8 mouse cellular contexts compared by ENCODE assay signal in the genomic region with DNA sequence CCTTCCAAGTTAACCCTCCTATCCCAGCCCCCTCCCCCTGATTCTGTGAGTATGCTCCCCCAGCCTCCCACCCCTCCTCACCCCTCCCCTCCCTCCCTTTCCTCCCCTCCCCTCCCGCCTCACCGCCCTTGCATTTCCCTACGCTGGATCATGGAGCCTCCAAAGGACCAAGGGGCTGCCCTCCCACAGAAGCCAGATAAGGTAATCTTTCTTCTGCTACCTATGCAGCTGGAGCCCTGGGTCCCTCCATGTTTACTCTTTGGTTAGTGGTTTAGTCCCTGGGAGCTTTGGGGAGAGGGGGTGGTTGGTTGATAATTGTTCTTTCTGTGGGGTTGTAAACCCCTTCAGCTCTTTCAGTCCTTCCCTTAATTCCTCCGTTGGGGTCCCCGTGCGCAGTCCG. TPM values are rescaled to one million over a fixed set of nuclear protein-coding genes. Genes with fewer than 3 reads are reported as not detected.
DNase-seq lines count a peak whose midpoint lies in the region; ATAC-seq and TF ChIP-seq lines count a peak whose summit lies in the region.

A gene (plus strand): TSS at position 134 of the 400 bp plus-strand sequence.

- H3K27me3 ChIP-seq in kidney, postnatal 0 days (ENCODE audit: insufficient read depth, low read length) = no peaks in the 10 kb centered on the region
- H3K27me3 ChIP-seq in limb, embryonic 10.5 days (ENCODE audit: low read depth, poor library complexity, severe bottlenecking) = no peaks in the 10 kb centered on the region

- intact Hi-C loops in heart, postnatal 10 days (cut with DNase I) = no loop called here

- no peaks in the 10 kb centered on the region for H3K9me3 ChIP-seq in kidney, postnatal 0 days (replicated peaks; ENCODE audit: low read length)
- no peaks in the 10 kb centered on the region for H3K9me3 ChIP-seq in limb, embryonic 10.5 days (replicated peaks)

- DNase-seq in kidney, postnatal 0 days (ENCODE audit: low spot score) = no peak
- no peak for DNase-seq in kidney, adult 11 months
- peak; percentile 25 for DNase-seq in MN1 (ENCODE audit: low spot score)
- DNase-seq in heart, postnatal 10 days = no peak
- peak; percentile 51 for DNase-seq in limb, embryonic 10.5 days (ENCODE audit: low spot score)
- no peak for DNase-seq in spleen, adult 18-20 months

- peak within 1 kb of the TSS; percentile 41 for H3K4me3 ChIP-seq in kidney, postnatal 0 days (replicated peaks; ENCODE audit: low read depth, low read length)
- H3K4me3 ChIP-seq in limb, embryonic 10.5 days = peak within 1 kb of the TSS; percentile 55

- no peak for TF ChIP-seq CTCF in kidney, postnatal 0 days (IDR thresholded peaks at IDR 0.05; ENCODE audit: low read depth)

- peak within 1 kb of the TSS; percentile 59; the same call in 1 of the 2 replicates for H3K9ac ChIP-seq in kidney, postnatal 0 days (ENCODE audit: low read depth, low read length)

- 29% methylated on average over 7 of the region's 7 CpGs for WGBS in kidney, postnatal 0 days
- 11% methylated on average over 7 of the region's 7 CpGs for WGBS in limb, embryonic 10.5 days

- H3K4me1 ChIP-seq in kidney, postnatal 0 days (replicated peaks; ENCODE audit: insufficient read depth, low read length) = no peaks in the 10 kb centered on the region
- no peaks in the 10 kb centered on the region for H3K4me1 ChIP-seq in limb, embryonic 10.5 days

- H3K4me2 ChIP-seq in kidney, postnatal 0 days (ENCODE audit: low read length) = peak within 1 kb of the TSS; percentile 53

- peak within 1 kb of the TSS; percentile 80 for H3K27ac ChIP-seq in kidney, postnatal 0 days
- peak within 1 kb of the TSS; percentile 87 for H3K27ac ChIP-seq in limb, embryonic 10.5 days

- no peaks in the 10 kb centered on the region for H3K36me3 ChIP-seq in kidney, postnatal 0 days (ENCODE audit: insufficient read depth, low read length)
- H3K36me3 ChIP-seq in limb, embryonic 10.5 days = no peaks in the 10 kb centered on the region

- ATAC-seq in kidney, postnatal 0 days (replicated peaks; ENCODE audit: low FRiP score, low read depth) = peak; percentile 38; the same call in 1 of the 2 replicates
- ATAC-seq in erythroid progenitor cell, adult 5-6 weeks (replicated peaks; ENCODE audit: low FRiP score, poor library complexity, severe bottlenecking) = no peak
- no peak for ATAC-seq in monocyte, adult 5-6 weeks (replicated peaks; ENCODE audit: insufficient number of reproducible peaks, low FRiP score, low TSS enrichment, poor library complexity, severe bottlenecking)

RNA-seq across cellular contexts. Expression of the gene that starts here (rescaled TPM):
- polyA plus RNA-seq in kidney, postnatal 0 days (2015; fragmentation: Nextera tagmentation; extraction: Ambion mirVana) = 86.6 and 88.3 TPM in 2 replicates
- total RNA-seq in erythroid progenitor cell, adult 5-6 weeks (2015; ENCODE audit: low replicate concordance) = 33.5 and 35.7 TPM in 2 replicates
- 14.0 and 16.5 TPM in 2 replicates for total RNA-seq in erythroid progenitor cell, adult 5-6 weeks (2017; ENCODE audit: low replicate concordance)
- 10 to 100 TPM; 84.4 to 85.1 TPM for total RNA-seq in heart, postnatal 10 days (2021)
- polyA plus RNA-seq in limb, embryonic 10.5 days (2016; fragmentation: Nextera tagmentation; extraction: Ambion mirVana) = 80.8 and 96.4 TPM in 2 replicates
- 52.9 to 87.7 TPM (median 65.5 TPM) in 3 replicates for total RNA-seq in monocyte, adult 5-6 weeks (2017)

Comparison
In these comparisons a context has a peak if more than half of its experiments do, and no peak if none do; other contexts are left out.
1. DNase-seq: peak in MN1 (single experiment) and limb, embryonic 10.5 days (single experiment); none in kidney, postnatal 0 days (single experiment), kidney, adult 11 months (single experiment), heart, postnatal 10 days (0 of 2) and spleen, adult 18-20 months (0 of 2).